Mouse (Mus musculus) MEL (cell line): ENCODE data around the gene Derl3.

Experiments used
- CHD1 ChIP-seq: IDR thresholded peaks from 2 replicates; pipeline ENCODE4 v1.6.1; 2012; ENCODE audit warnings: low read depth, mild to moderate bottlenecking, inconsistent platforms, low read length, improper control_type of control experiment
- CTCF ChIP-seq, 3 experiments: IDR thresholded peaks in 2 of 3; conservative IDR thresholded peaks in 1 of 3; 2 replicates each; pipeline ENCODE4 v1.5.1; 2011 to 2012; ENCODE audit warnings: low read length in 3 of 3, low read depth in 2 of 3, mild to moderate bottlenecking in 2 of 3, improper control_type of control experiment in 1 of 3, inconsistent platforms in 1 of 3, mixed read lengths in 1 of 3, moderate library complexity in 1 of 3; ENCODE audit not compliant: control insufficient read depth in 1 of 3, insufficient read depth in 1 of 3, poor library complexity in 1 of 3, severe bottlenecking in 1 of 3
- E2F4 ChIP-seq: IDR thresholded peaks from 2 replicates; pipeline ENCODE4 v1.6.1; 2011; ENCODE audit warnings: low read depth, low read length, improper control_type of control experiment, borderline replicate concordance
- EP300 ChIP-seq, 2 experiments: IDR thresholded peaks; 2 replicates each; pipeline ENCODE4 v1.6.1; 2011; ENCODE audit warnings: improper control_type of control experiment in 2 of 2, low read length in 2 of 2, low read depth in 1 of 2, mild to moderate bottlenecking in 1 of 2
- JUND ChIP-seq: IDR thresholded peaks from 2 replicates; pipeline ENCODE4 v1.6.1; 2011; ENCODE audit warnings: low read depth, mild to moderate bottlenecking, improper control_type of control experiment, low read length
- MAX ChIP-seq: IDR thresholded peaks from 2 replicates; pipeline ENCODE4 v1.6.1; 2011; ENCODE audit warnings: low read length, improper control_type of control experiment
- NELFE ChIP-seq: IDR thresholded peaks from 2 replicates; pipeline ENCODE4 v1.6.1; 2011; ENCODE audit warnings: low read depth, low read length, improper control_type of control experiment
- POLR2A ChIP-seq, 2 experiments: IDR thresholded peaks; 2 replicates each; pipeline ENCODE4 v1.6.1; 2011 to 2012; ENCODE audit warnings: low read length in 2 of 2, mild to moderate bottlenecking in 2 of 2, control low read depth in 1 of 2, improper control_type of control experiment in 1 of 2, low read depth in 1 of 2, moderate library complexity in 1 of 2; ENCODE audit not compliant: control insufficient read depth in 1 of 2, insufficient read depth in 1 of 2, poor library complexity in 1 of 2
- POLR2AphosphoS2 ChIP-seq: IDR thresholded peaks from 2 replicates; pipeline ENCODE4 v1.6.1; 2011; ENCODE audit warnings: low read length, improper control_type of control experiment
- TBP ChIP-seq: IDR thresholded peaks from 2 replicates; pipeline ENCODE4 v1.8.0; 2011; ENCODE audit warnings: low read depth, low read length, improper control_type of control experiment
- USF1 ChIP-seq: IDR thresholded peaks from 2 replicates; pipeline ENCODE4 v1.6.1; 2014; ENCODE audit warnings: low read depth, mild to moderate bottlenecking, inconsistent platforms, low read length, improper control_type of control experiment, moderate library complexity
- ZC3H11A ChIP-seq: IDR thresholded peaks from 2 replicates; pipeline ENCODE4 v1.6.1; 2012; ENCODE audit warnings: low read depth, mild to moderate bottlenecking, inconsistent platforms, low read length, improper control_type of control experiment

DNA sequence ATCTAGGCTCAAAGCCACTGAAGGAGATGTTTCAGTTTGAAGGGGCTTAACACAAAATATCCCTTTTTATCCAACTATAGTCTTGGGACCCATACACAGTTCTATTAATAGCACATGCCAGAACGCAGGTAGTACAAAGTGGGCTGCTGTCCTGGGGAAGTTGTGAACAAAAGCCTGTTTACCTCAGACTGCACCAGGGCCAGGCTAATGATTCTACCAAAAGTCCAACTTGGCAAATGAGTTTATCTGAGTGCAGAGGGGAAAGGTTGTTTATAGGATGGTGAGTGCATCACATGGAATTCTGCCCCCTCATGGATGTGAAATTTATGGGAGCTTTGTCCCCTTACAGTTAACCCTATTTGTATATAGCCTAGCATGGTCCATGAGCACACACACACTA, 48.4 kb upstream of the Derl3 start:
- no peak for TF ChIP-seq CHD1
- no peak for TF ChIP-seq POLR2A (IDR thresholded peaks at IDR 0.05; ENCODE audit: control insufficient read depth in 1 of 2, insufficient read depth in 1 of 2, low read depth in 1 of 2, low read length in 2 of 2, poor library complexity in 1 of 2)
- no peak for TF ChIP-seq JUND
- no peak for TF ChIP-seq USF1
- no peak for TF ChIP-seq E2F4
- no peak for TF ChIP-seq NELFE
- TF ChIP-seq MAX = no peak
- no peak for TF ChIP-seq TBP
- TF ChIP-seq CTCF (IDR thresholded peaks at IDR 0.05 in 2 of 3, conservative IDR thresholded peaks at IDR 0.05 in 1 of 3; ENCODE audit: control insufficient read depth in 1 of 3, insufficient read depth in 1 of 3, low read depth in 2 of 3, low read length in 3 of 3, poor library complexity in 1 of 3, severe bottlenecking in 1 of 3) = no peak
- TF ChIP-seq ZC3H11A = no peak
- no peak for TF ChIP-seq POLR2AphosphoS2
- no peak for TF ChIP-seq EP300 (IDR thresholded peaks at IDR 0.05; ENCODE audit: low read depth in 1 of 2, low read length in 2 of 2)
